Comparison of ENCODE assay signal across 8 mouse cellular contexts in the genomic region with DNA sequence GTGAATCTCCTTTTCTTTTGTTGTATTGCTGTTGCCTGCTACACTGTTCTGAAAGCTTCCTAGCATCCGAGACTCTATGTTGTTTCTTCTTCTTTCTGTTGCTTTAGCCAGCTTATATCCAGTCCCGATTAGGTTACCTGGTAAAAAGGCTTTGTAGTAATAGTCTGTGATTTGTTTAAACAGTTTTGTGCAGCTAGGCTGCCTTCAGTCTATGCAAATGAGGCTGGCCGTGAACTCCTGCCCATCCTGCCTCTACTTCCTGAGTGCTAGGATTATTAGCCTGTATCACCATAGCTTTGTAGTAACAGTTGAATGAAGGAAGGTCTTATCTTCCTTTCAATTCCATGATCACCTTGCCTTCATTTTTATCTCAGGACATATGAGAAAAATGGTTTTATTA. TPM values are rescaled to one million over a fixed set of nuclear protein-coding genes. Genes with fewer than 3 reads are reported as not detected.
DNase-seq lines count a peak whose midpoint lies in the region; ATAC-seq lines count a peak whose summit lies in the region.
"Had no signal": no experiment of that assay in that cellular context is flagged by ENCODE, and none has a peak within 500 bp of the region (broad histone marks: within the 10 kb centered on the region; RNA-seq: fewer than 3 reads in every experiment).

No protein-coding gene starts in this region.

- no peak for ATAC-seq in midbrain, embryonic 16.5 days
- ATAC-seq in forebrain, embryonic 13.5 days, result no peak
- no peak for ATAC-seq in limb, embryonic 12.5 days (ENCODE audit: insufficient number of reproducible peaks, insufficient read depth, low FRiP score, low TSS enrichment, low read depth)
- no peak for ATAC-seq in stomach, embryonic 16.5 days (ENCODE audit: insufficient read depth, low FRiP score)

- peaks cover 23% of the 10 kb centered on the region for H3K4me1 ChIP-seq in midbrain, embryonic 10.5 days
- peaks cover 11% of the 10 kb centered on the region for H3K4me1 ChIP-seq in midbrain, embryonic 16.5 days (ENCODE audit: control insufficient read depth, insufficient read depth, low read length)
- H3K4me1 ChIP-seq in forebrain, embryonic 13.5 days, result peaks cover 27% of the 10 kb centered on the region
- peaks cover 23% of the 10 kb centered on the region for H3K4me1 ChIP-seq in limb, embryonic 12.5 days (replicated peaks)
- peaks cover 14% of the 10 kb centered on the region for H3K4me1 ChIP-seq in stomach, embryonic 16.5 days (ENCODE audit: control insufficient read depth, insufficient read depth, low read length)

- H3K9ac ChIP-seq in midbrain, embryonic 16.5 days (ENCODE audit: low read depth, low read length), result no peak overlapping the region
- H3K9ac ChIP-seq in forebrain, embryonic 13.5 days, result peak overlapping the region; percentile 53; the same call in 1 of the 2 replicates
- H3K9ac ChIP-seq in limb, embryonic 12.5 days (replicated peaks), result 0 out of 2 replicates have a peak overlapping the region, but pooled peaks have one; percentile 61
- peak overlapping the region; percentile 31; the same call in 1 of the 2 replicates for H3K9ac ChIP-seq in stomach, embryonic 16.5 days (ENCODE audit: low read length)

- H3K36me3 ChIP-seq in midbrain, embryonic 10.5 days, result peaks cover 46% of the 10 kb centered on the region
- H3K36me3 ChIP-seq in midbrain, embryonic 16.5 days (ENCODE audit: control insufficient read depth, insufficient read depth, low read length), result no peaks in the 10 kb centered on the region
- H3K36me3 ChIP-seq in forebrain, embryonic 13.5 days (ENCODE audit: poor library complexity, severe bottlenecking), result peaks cover 31% of the 10 kb centered on the region
- peaks cover 31% of the 10 kb centered on the region for H3K36me3 ChIP-seq in limb, embryonic 12.5 days
- 0 out of 2 replicates have a peak, but pooled peaks cover 4% of the 10 kb centered on the region for H3K36me3 ChIP-seq in stomach, embryonic 16.5 days (ENCODE audit: control insufficient read depth, insufficient read depth, low read length)

- H3K9me3 ChIP-seq in midbrain, embryonic 10.5 days (replicated peaks), result no peaks in the 10 kb centered on the region
- H3K9me3 ChIP-seq in midbrain, embryonic 16.5 days (replicated peaks; ENCODE audit: control insufficient read depth, low read length, poor library complexity, severe bottlenecking), result no peaks in the 10 kb centered on the region
- no peaks in the 10 kb centered on the region for H3K9me3 ChIP-seq in forebrain, embryonic 13.5 days (replicated peaks)
- no peaks in the 10 kb centered on the region for H3K9me3 ChIP-seq in limb, embryonic 12.5 days
- H3K9me3 ChIP-seq in stomach, embryonic 16.5 days (replicated peaks; ENCODE audit: control insufficient read depth, low read length), result no peaks in the 10 kb centered on the region

- 64% methylated on average over 3 of the region's 3 CpGs for WGBS in midbrain, embryonic 10.5 days
- WGBS in midbrain, embryonic 16.5 days, result 43% methylated on average over 3 of the region's 3 CpGs
- WGBS in forebrain, embryonic 13.5 days, result 43% methylated on average over 3 of the region's 3 CpGs
- WGBS in limb, embryonic 12.5 days, result 62% methylated on average over 3 of the region's 3 CpGs
- WGBS in stomach, embryonic 16.5 days, result 34% methylated on average over 3 of the region's 3 CpGs

- H3K4me2 ChIP-seq in midbrain, embryonic 16.5 days (ENCODE audit: low read length), result no peak overlapping the region
- H3K4me2 ChIP-seq in forebrain, embryonic 13.5 days, result peak overlapping the region; percentile 77
- peak overlapping the region; percentile 78 for H3K4me2 ChIP-seq in limb, embryonic 12.5 days
- H3K4me2 ChIP-seq in stomach, embryonic 16.5 days (ENCODE audit: low read depth, low read length), result peak overlapping the region; percentile 86

- H3K4me3 ChIP-seq in midbrain, embryonic 10.5 days, result peak overlapping the region; percentile 79
- H3K4me3 ChIP-seq in midbrain, embryonic 16.5 days (ENCODE audit: low read depth, low read length), result no peak overlapping the region
- H3K4me3 ChIP-seq in forebrain, embryonic 13.5 days, result peak overlapping the region; percentile 73
- peak overlapping the region; percentile 59 for H3K4me3 ChIP-seq in limb, embryonic 12.5 days (replicated peaks)
- H3K4me3 ChIP-seq in stomach, embryonic 16.5 days (replicated peaks; ENCODE audit: low read length), result peak overlapping the region; percentile 89

- no peaks in the 10 kb centered on the region for H3K27me3 ChIP-seq in midbrain, embryonic 10.5 days (ENCODE audit: low read depth, poor library complexity, severe bottlenecking)
- H3K27me3 ChIP-seq in midbrain, embryonic 16.5 days (ENCODE audit: control insufficient read depth, insufficient read depth, low read depth, low read length), result no peaks in the 10 kb centered on the region
- no peaks in the 10 kb centered on the region for H3K27me3 ChIP-seq in forebrain, embryonic 13.5 days
- H3K27me3 ChIP-seq in limb, embryonic 12.5 days, result no peaks in the 10 kb centered on the region
- no peaks in the 10 kb centered on the region for H3K27me3 ChIP-seq in stomach, embryonic 16.5 days (ENCODE audit: control insufficient read depth, insufficient read depth, low read length)

- H3K27ac ChIP-seq in midbrain, embryonic 10.5 days (replicated peaks), result peak overlapping the region; percentile 93; the same call in 1 of the 2 replicates
- H3K27ac ChIP-seq in midbrain, embryonic 16.5 days (ENCODE audit: low read length), result no peak overlapping the region
- H3K27ac ChIP-seq in forebrain, embryonic 13.5 days, result no peak overlapping the region
- H3K27ac ChIP-seq in limb, embryonic 12.5 days, result no peak overlapping the region
- no peak overlapping the region for H3K27ac ChIP-seq in stomach, embryonic 16.5 days (ENCODE audit: low read length)

- DNase-seq in midbrain, embryonic 10.5 days (ENCODE audit: low spot score), result no peak
- DNase-seq in cerebellum, postnatal 25 days, result no peak
- no peak for DNase-seq in adipocyte (ENCODE audit: low spot score)
- DNase-seq: gastrocnemius, postnatal 14 days had no signal

RNA-seq across cellular contexts. Expression of gene Cep55, which starts 1.5 kb away (rescaled TPM):
- 49.2 and 49.5 TPM in 2 replicates for polyA plus RNA-seq in midbrain, embryonic 10.5 days (2016; fragmentation: Nextera tagmentation; extraction: Ambion mirVana)
- 2.8 and 4.1 TPM in 2 replicates for polyA plus RNA-seq in midbrain, embryonic 16.5 days (2015; fragmentation: Nextera tagmentation; extraction: Ambion mirVana)
- 34.0 and 37.9 TPM in 2 replicates for polyA plus RNA-seq in forebrain, embryonic 13.5 days (2015; fragmentation: Nextera tagmentation; extraction: Ambion mirVana)
- polyA plus RNA-seq in limb, embryonic 12.5 days (2016; fragmentation: Nextera tagmentation; extraction: Ambion mirVana), result 27.5 and 28.7 TPM in 2 replicates
- 23.0 and 25.7 TPM in 2 replicates for polyA plus RNA-seq in stomach, embryonic 16.5 days (2015; fragmentation: Nextera tagmentation; extraction: Ambion mirVana)

RNA-seq across cellular contexts. Expression of gene Myof, which starts 12.9 kb away (rescaled TPM):
- polyA plus RNA-seq in midbrain, embryonic 10.5 days (2016; fragmentation: Nextera tagmentation; extraction: Ambion mirVana), result 1.5 and 2.2 TPM in 2 replicates
- 1.4 and 1.9 TPM in 2 replicates for polyA plus RNA-seq in midbrain, embryonic 16.5 days (2015; fragmentation: Nextera tagmentation; extraction: Ambion mirVana)
- polyA plus RNA-seq in forebrain, embryonic 13.5 days (2015; fragmentation: Nextera tagmentation; extraction: Ambion mirVana), result 0.63 and 1.0 TPM in 2 replicates
- polyA plus RNA-seq in limb, embryonic 12.5 days (2016; fragmentation: Nextera tagmentation; extraction: Ambion mirVana), result 6.2 and 8.0 TPM in 2 replicates
- 22.5 and 23.3 TPM in 2 replicates for polyA plus RNA-seq in stomach, embryonic 16.5 days (2015; fragmentation: Nextera tagmentation; extraction: Ambion mirVana)

RNA-seq across cellular contexts. Expression of gene Ffar4, which starts 40.6 kb away (rescaled TPM):
- 0.12 TPM in 1 of 2 replicates, not detected in the other for polyA plus RNA-seq in midbrain, embryonic 10.5 days (2016; fragmentation: Nextera tagmentation; extraction: Ambion mirVana)
- 0.30 and 0.34 TPM in 2 replicates for polyA plus RNA-seq in midbrain, embryonic 16.5 days (2015; fragmentation: Nextera tagmentation; extraction: Ambion mirVana)
- not detected in 2 replicates for polyA plus RNA-seq in forebrain, embryonic 13.5 days (2015; fragmentation: Nextera tagmentation; extraction: Ambion mirVana)
- 0.15 TPM in 2 replicates for polyA plus RNA-seq in limb, embryonic 12.5 days (2016; fragmentation: Nextera tagmentation; extraction: Ambion mirVana)
- polyA plus RNA-seq in stomach, embryonic 16.5 days (2015; fragmentation: Nextera tagmentation; extraction: Ambion mirVana), result 5.3 and 6.2 TPM in 2 replicates
